Mouse (Mus musculus): ENCODE measurements around the gene Lmnb2. TPM values are rescaled to one million over a fixed set of nuclear protein-coding genes. Genes with fewer than 3 reads are reported as not detected.
A peak's percentile ranks its signal among the peaks of the same experiment; 100 is the strongest.

The Lmnb2 gene
- polyA plus RNA-seq, 1 experiment = 44.2 TPM

- no peaks in the 10 kb centered on the region for H3K36me3 ChIP-seq (ENCODE audit: control insufficient read depth, insufficient read depth, low read length)
- peaks cover 2% of the 10 kb centered on the region; the same call in 1 of the 2 replicates for H3K27me3 ChIP-seq (ENCODE audit: control insufficient read depth, insufficient read depth, low read length)
- H3K4me3 ChIP-seq (ENCODE audit: control insufficient read depth, insufficient read depth, low read length) = no peak overlapping the region
- H3K27ac ChIP-seq (ENCODE audit: control insufficient read depth, insufficient read depth, low read length) = no peak overlapping the region
- no peak for TF ChIP-seq POLR2A (IDR thresholded peaks at IDR 0.05; ENCODE audit: control insufficient read depth, extremely low read depth, insufficient read depth, low read length, poor library complexity)
- TF ChIP-seq CTCF (IDR thresholded peaks at IDR 0.05; ENCODE audit: borderline replicate concordance, control insufficient read depth, extremely low read depth, insufficient read depth, low read length, poor library complexity) = no peak
- WGBS = 63% methylated on average over 8 of the region's 8 CpGs
- no peak for DNase-seq
- H3K4me1 ChIP-seq (replicated peaks; ENCODE audit: control insufficient read depth, insufficient read depth, low read length) = peaks cover 39% of the 10 kb centered on the region
Observed at GRCm38 (mm10) chr10:80940320-80940987, 22.4 kb upstream of the Lmnb2 start.

GRCm38 (mm10) chr10:80939671-80940070, 21.6 kb upstream of the Lmnb2 start:
- Histone ChIP-seq H3K27ac (ENCODE audit: control insufficient read depth, insufficient read depth, low read length) (no peak overlapping the region), H3K4me1 (replicated peaks; ENCODE audit: control insufficient read depth, insufficient read depth, low read length) (peaks cover 39% of the 10 kb centered on the region), H3K4me3 (ENCODE audit: control insufficient read depth, insufficient read depth, low read length) (peak overlapping the region; percentile 29), H3K36me3 (ENCODE audit: control insufficient read depth, insufficient read depth, low read length) (no peaks in the 10 kb centered on the region), H3K27me3 (ENCODE audit: control insufficient read depth, insufficient read depth, low read length) (peaks cover 2% of the 10 kb centered on the region; the same call in 1 of the 2 replicates)
- peak; percentile 81 for DNase-seq
- TF ChIP-seq CTCF (IDR thresholded peaks at IDR 0.05; ENCODE audit: borderline replicate concordance, control insufficient read depth, extremely low read depth, insufficient read depth, low read length, poor library complexity) (peak; percentile 19; the same call in 1 of the 2 replicates), POLR2A (IDR thresholded peaks at IDR 0.05; ENCODE audit: control insufficient read depth, extremely low read depth, insufficient read depth, low read length, poor library complexity) (no peak)
- 2% methylated on average over 28 of the region's 28 CpGs for WGBS

GRCm38 (mm10) chr10:80938831-80939550, 20.9 kb upstream of the Lmnb2 start:
- WGBS = 17% methylated on average over 15 of the region's 15 CpGs
- Histone ChIP-seq H3K4me3 (ENCODE audit: control insufficient read depth, insufficient read depth, low read length) (no peak overlapping the region), H3K27ac (ENCODE audit: control insufficient read depth, insufficient read depth, low read length) (no peak overlapping the region), H3K4me1 (replicated peaks; ENCODE audit: control insufficient read depth, insufficient read depth, low read length) (peaks cover 39% of the 10 kb centered on the region), H3K27me3 (ENCODE audit: control insufficient read depth, insufficient read depth, low read length) (peaks cover 2% of the 10 kb centered on the region; the same call in 1 of the 2 replicates), H3K36me3 (ENCODE audit: control insufficient read depth, insufficient read depth, low read length) (no peaks in the 10 kb centered on the region)
- no peak for TF ChIP-seq CTCF (IDR thresholded peaks at IDR 0.05; ENCODE audit: borderline replicate concordance, control insufficient read depth, extremely low read depth, insufficient read depth, low read length, poor library complexity)
- no peak for TF ChIP-seq POLR2A (IDR thresholded peaks at IDR 0.05; ENCODE audit: control insufficient read depth, extremely low read depth, insufficient read depth, low read length, poor library complexity)
- no peak for DNase-seq

GRCm38 (mm10) chr10:80937646-80938045, 19.6 kb upstream of the Lmnb2 start:
- 8% methylated on average over 8 of the region's 8 CpGs for WGBS
- DNase-seq = no peak
- no peak overlapping the region for H3K4me3 ChIP-seq (ENCODE audit: control insufficient read depth, insufficient read depth, low read length)
- H3K36me3 ChIP-seq (ENCODE audit: control insufficient read depth, insufficient read depth, low read length) = no peaks in the 10 kb centered on the region
- peaks cover 5% of the 10 kb centered on the region; the same call in 1 of the 2 replicates for H3K27me3 ChIP-seq (ENCODE audit: control insufficient read depth, insufficient read depth, low read length)
- H3K4me1 ChIP-seq (replicated peaks; ENCODE audit: control insufficient read depth, insufficient read depth, low read length) = peaks cover 44% of the 10 kb centered on the region
- TF ChIP-seq POLR2A (IDR thresholded peaks at IDR 0.05; ENCODE audit: control insufficient read depth, extremely low read depth, insufficient read depth, low read length, poor library complexity) (no peak), CTCF (IDR thresholded peaks at IDR 0.05; ENCODE audit: borderline replicate concordance, control insufficient read depth, extremely low read depth, insufficient read depth, low read length, poor library complexity) (no peak)
- H3K27ac ChIP-seq (ENCODE audit: control insufficient read depth, insufficient read depth, low read length) = no peak overlapping the region

- no peak for DNase-seq
- no peak overlapping the region for H3K4me3 ChIP-seq (ENCODE audit: control insufficient read depth, insufficient read depth, low read length)
- 28% methylated on average over 6 of the region's 6 CpGs for WGBS
- H3K27ac ChIP-seq (ENCODE audit: control insufficient read depth, insufficient read depth, low read length) = no peak overlapping the region
- TF ChIP-seq POLR2A (IDR thresholded peaks at IDR 0.05; ENCODE audit: control insufficient read depth, extremely low read depth, insufficient read depth, low read length, poor library complexity) = no peak
- TF ChIP-seq CTCF (IDR thresholded peaks at IDR 0.05; ENCODE audit: borderline replicate concordance, control insufficient read depth, extremely low read depth, insufficient read depth, low read length, poor library complexity) = no peak
- peaks cover 8% of the 10 kb centered on the region; the same call in 1 of the 2 replicates for H3K27me3 ChIP-seq (ENCODE audit: control insufficient read depth, insufficient read depth, low read length)
- no peaks in the 10 kb centered on the region for H3K36me3 ChIP-seq (ENCODE audit: control insufficient read depth, insufficient read depth, low read length)
- peaks cover 52% of the 10 kb centered on the region for H3K4me1 ChIP-seq (replicated peaks; ENCODE audit: control insufficient read depth, insufficient read depth, low read length)
Observed at GRCm38 (mm10) chr10:80936810-80937164, 18.7 kb upstream of the Lmnb2 start.

- H3K27me3 ChIP-seq (ENCODE audit: control insufficient read depth, insufficient read depth, low read length) = peaks cover 12% of the 10 kb centered on the region; the same call in 1 of the 2 replicates
- H3K4me1 ChIP-seq (replicated peaks; ENCODE audit: control insufficient read depth, insufficient read depth, low read length) = peaks cover 55% of the 10 kb centered on the region
- DNase-seq = no peak
- TF ChIP-seq POLR2A (IDR thresholded peaks at IDR 0.05; ENCODE audit: control insufficient read depth, extremely low read depth, insufficient read depth, low read length, poor library complexity) (no peak), CTCF (IDR thresholded peaks at IDR 0.05; ENCODE audit: borderline replicate concordance, control insufficient read depth, extremely low read depth, insufficient read depth, low read length, poor library complexity) (no peak)
- no peak overlapping the region for H3K27ac ChIP-seq (ENCODE audit: control insufficient read depth, insufficient read depth, low read length)
- 13% methylated on average over 37 of the region's 37 CpGs for WGBS
- H3K36me3 ChIP-seq (ENCODE audit: control insufficient read depth, insufficient read depth, low read length) = no peaks in the 10 kb centered on the region
- H3K4me3 ChIP-seq (ENCODE audit: control insufficient read depth, insufficient read depth, low read length) = no peak overlapping the region
Observed at GRCm38 (mm10) chr10:80936135-80936809, 18.2 kb upstream of the Lmnb2 start.

Measured in thymus, adult 2 months (tissue).